Mouse (Mus musculus): ENCODE results near the gene Aacs.

DNA sequence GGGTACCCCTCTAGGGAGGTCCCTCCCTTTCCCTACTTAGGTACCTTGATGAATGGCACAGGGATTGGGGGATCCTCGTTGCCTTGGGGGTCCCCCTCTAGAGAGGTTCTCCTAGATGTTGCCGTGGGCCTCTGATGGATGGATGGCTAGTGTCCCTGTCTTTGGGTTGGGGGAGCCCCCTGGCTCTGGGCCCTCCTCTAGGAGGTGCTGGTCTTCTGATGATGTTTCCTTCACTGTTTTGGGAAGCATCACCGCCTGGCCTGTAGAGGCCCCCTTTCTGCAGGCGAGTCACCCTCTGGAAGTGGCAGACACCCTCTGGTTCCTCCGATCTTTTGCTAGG is 642 bp downstream of the Aacs start:
- TF ChIP-seq POLR2A (IDR thresholded peaks at IDR 0.05; ENCODE audit: control insufficient read depth, extremely low read depth, insufficient read depth, low read length, poor library complexity), result no peak
- TF ChIP-seq CTCF (IDR thresholded peaks at IDR 0.05; ENCODE audit: borderline replicate concordance, control insufficient read depth, extremely low read depth, insufficient read depth, low read length, poor library complexity), result no peak
